Mouse (Mus musculus) limb, embryonic 11.5 days (tissue): ENCODE measurements around the gene Gm7876. TPM values are rescaled to one million over a fixed set of nuclear protein-coding genes. Genes with fewer than 3 reads are reported as not detected.
"Not testable (repeated sequence)": the region's sequence is repeated elsewhere in the genome, so short reads cannot be mapped to it uniquely, and the experiment has no call there.

ENCODE experiments used
- ATAC-seq: fragments of 200-750 bp; cut with Nextera tagmentation; 2 replicates; pipeline ENCODE4 v1.8.0; 2017; ENCODE audit warnings: low read depth; ENCODE audit not compliant: insufficient number of reproducible peaks, low FRiP score, low TSS enrichment
- DNase-seq: peaks from one replicate; pipeline ENCODE4 v3.0.0-alpha.2; 2015; ENCODE audit warnings: low spot score
- H3K27ac ChIP-seq: fragments of 300-500 bp; sonication (generic); replicated peaks from 2 replicates; pipeline ENCODE4 v1.5.1; 2014; ENCODE audit warnings: low read depth, mild to moderate bottlenecking, low read length
- H3K27me3 ChIP-seq: fragments of 300-500 bp; sonication (generic); 2 replicates; pipeline ENCODE4 v1.6.1; 2014; ENCODE audit warnings: mild to moderate bottlenecking, low read length, mixed read lengths; ENCODE audit not compliant: control insufficient read depth, insufficient read depth
- H3K36me3 ChIP-seq: fragments of 300-500 bp; sonication (generic); 2 replicates; pipeline ENCODE4 v1.6.1; 2014; ENCODE audit warnings: mild to moderate bottlenecking, low read length, moderate library complexity, mixed read lengths; ENCODE audit not compliant: control insufficient read depth, insufficient read depth
- H3K4me1 ChIP-seq: fragments of 300-500 bp; sonication (generic); 2 replicates; pipeline ENCODE4 v1.6.1; 2014; ENCODE audit warnings: low read length, mixed read lengths; ENCODE audit not compliant: control insufficient read depth, insufficient read depth
- H3K4me2 ChIP-seq: fragments of 300-500 bp; sonication (generic); 2 replicates; pipeline ENCODE4 v1.6.1; 2014; ENCODE audit warnings: low read depth, mild to moderate bottlenecking, moderate library complexity; ENCODE audit not compliant: severe bottlenecking
- H3K4me3 ChIP-seq: fragments of 300-500 bp; sonication (generic); 2 replicates; pipeline ENCODE4 v1.5.1; 2014; ENCODE audit warnings: low read depth, low read length
- H3K9ac ChIP-seq: fragments of 300-500 bp; sonication (generic); 2 replicates; pipeline ENCODE4 v1.6.1; 2014; ENCODE audit warnings: mild to moderate bottlenecking, low read length
- H3K9me3 ChIP-seq: fragments of 300-500 bp; sonication (generic); 2 replicates; pipeline ENCODE4 v1.6.1; 2016; ENCODE audit warnings: low read length; ENCODE audit not compliant: control insufficient read depth
- WGBS: fragments of 180-500 bp; shearing (Covaris S2); extraction: QIAGEN DNeasy Blood & Tissue Kit; methylation state at CpG from one replicate; pipeline ENCODE4 v1.1.7; 2014; 5-methylcytosine and 5-hydroxymethylcytosine counted together
- polyA plus RNA-seq: library from polyadenylated mRNA; unstranded; fragments of >200 nt; fragmentation: Nextera tagmentation; extraction: Ambion mirVana; gene quantifications from 2 replicates; pipeline ENCODE4 v1.2.1, GENCODE M21; 2014

Gm7876 gene
- not detected in 2 replicates for polyA plus RNA-seq

DNA sequence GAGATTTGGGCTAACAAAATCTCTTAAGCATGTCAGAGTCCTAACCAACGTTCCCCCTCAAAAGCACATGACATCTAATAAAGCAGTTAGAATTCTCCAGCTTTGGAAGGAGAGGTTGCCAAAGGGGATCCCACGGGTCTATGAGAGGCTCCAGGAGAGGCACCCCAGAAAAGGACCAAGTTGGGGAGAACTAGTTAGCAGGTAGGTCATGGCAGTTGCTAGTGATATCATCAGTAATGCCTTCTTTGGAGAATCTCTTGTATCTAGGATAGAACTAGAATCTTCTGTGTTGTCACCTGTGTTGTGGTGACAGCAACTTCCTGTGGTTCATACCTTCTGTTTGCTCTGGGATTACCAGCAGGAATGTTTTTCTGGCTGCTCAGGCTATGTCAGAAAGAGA lies at the start of gene Gm7876:
TSS of gene Gm7876 (plus strand) at position 301 of the 400 bp plus-strand sequence.
- H3K9ac ChIP-seq, H3K4me2 ChIP-seq, H3K27ac ChIP-seq, H3K36me3 ChIP-seq, H3K4me1 ChIP-seq, H3K27me3 ChIP-seq, H3K4me3 ChIP-seq, DNase-seq, H3K9me3 ChIP-seq, ATAC-seq: not testable (repeated sequence)
- WGBS, result 73% methylated on average over 1 of the region's 2 CpGs

DNA sequence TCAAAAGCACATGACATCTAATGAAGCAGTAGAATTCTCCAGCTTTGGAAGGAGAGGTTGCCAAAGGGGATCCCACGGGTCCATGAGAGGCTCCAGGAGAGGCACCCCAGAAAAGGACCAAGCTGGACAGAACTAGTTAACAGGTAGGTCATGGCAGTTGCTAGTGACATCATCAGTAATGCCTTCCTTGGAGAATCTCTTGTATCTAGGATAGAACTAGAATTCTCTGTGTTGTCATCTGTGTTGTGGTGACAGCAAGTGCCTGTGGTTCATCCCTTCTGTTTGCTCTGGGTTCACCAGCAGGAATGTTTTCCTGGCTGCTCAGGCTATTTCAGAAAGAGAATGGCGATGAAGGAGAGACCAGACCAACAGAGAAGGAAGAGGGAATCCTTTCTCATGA lies 45.1 kb upstream of the Gm7876 start, which contains the start of gene Gm3239:
TSS of gene Gm3239 (plus strand) at position 301 of the 400 bp plus-strand sequence.
- not testable (repeated sequence) for DNase-seq, H3K9me3 ChIP-seq, H3K4me3 ChIP-seq, H3K9ac ChIP-seq, H3K27ac ChIP-seq, H3K36me3 ChIP-seq, H3K4me1 ChIP-seq, ATAC-seq, H3K27me3 ChIP-seq, H3K4me2 ChIP-seq
- WGBS, result no CpG with 5 or more reads among the region's 2 CpGs

DNA sequence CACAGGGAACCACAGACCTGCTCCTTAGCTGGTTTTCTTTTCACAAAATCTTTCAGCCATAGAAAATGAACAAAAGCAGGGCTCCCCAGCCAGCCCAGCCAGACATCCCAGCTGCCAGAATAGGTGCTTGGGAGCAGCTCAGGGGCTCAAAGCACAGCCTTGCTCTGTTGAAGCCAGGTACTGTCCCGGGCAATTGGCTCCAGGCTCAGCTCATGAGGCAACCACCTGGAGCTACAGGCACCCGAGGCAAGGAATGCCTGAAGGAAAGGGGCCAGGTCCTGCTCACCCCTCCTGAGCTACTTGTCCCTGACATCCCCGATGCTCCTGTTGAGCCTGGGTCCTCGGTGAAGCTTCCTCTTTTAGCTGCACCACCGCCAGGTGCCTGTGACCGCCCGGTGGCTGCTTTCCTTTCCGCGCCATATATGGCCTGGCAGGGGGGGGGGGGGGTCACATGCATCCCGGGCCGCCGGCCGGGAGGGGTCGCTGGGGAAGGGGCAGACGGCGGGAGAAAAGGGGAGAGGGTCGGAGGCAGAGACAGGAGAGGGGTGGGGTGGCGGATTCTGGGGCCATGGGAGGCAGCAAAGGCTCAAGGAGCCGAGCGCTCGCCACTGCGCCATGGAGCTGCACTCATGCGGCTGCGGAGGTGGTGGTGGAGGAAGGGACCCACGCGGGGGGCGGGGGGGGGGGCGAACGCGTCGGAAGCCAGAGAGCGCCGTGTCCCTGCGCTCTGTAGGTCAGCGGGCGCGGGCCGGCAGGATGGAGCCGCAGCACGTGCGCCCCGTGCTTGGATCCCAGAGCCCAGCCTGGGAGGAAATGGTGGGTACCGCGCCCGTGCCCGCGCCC lies 17.2 kb downstream of the Gm7876 start, which contains the start of gene Gm3252:
TSS of gene Gm3252 (plus strand) at position 738 of the 843 bp plus-strand sequence.
- not testable (repeated sequence) for ATAC-seq, H3K9me3 ChIP-seq, H3K27ac ChIP-seq, H3K27me3 ChIP-seq, H3K9ac ChIP-seq, H3K4me1 ChIP-seq, H3K36me3 ChIP-seq
- 0% methylated on average over 3 of the region's 47 CpGs for WGBS
- Histone ChIP-seq H3K4me3 (peak within 1 kb of the TSS; percentile 14), H3K4me2 (peak within 1 kb of the TSS; percentile 20)
- DNase-seq, result peak; percentile 10

Other genes starting within 250 kb of the Gm7876 start
- gene Gm3182, start 227.5 kb upstream of the Gm7876 start, polyA plus RNA-seq, result not detected in 2 replicates
- not detected in 2 replicates for gene Gm3047, start 153.8 kb upstream of the Gm7876 start, polyA plus RNA-seq
- gene Gm8159, start 76.9 kb upstream of the Gm7876 start, polyA plus RNA-seq, result not detected in 2 replicates
- not detected in 2 replicates for gene Gm3239, start 45.0 kb upstream of the Gm7876 start, polyA plus RNA-seq
- 0.15 and 0.16 TPM in 2 replicates for gene Gm3252, start 17.5 kb downstream of the Gm7876 start, polyA plus RNA-seq
- gene Gm9602, start 67.1 kb downstream of the Gm7876 start, polyA plus RNA-seq, result not detected in 2 replicates
- not detected in 2 replicates for gene Gm3269, start 128.9 kb downstream of the Gm7876 start, polyA plus RNA-seq
- 0.31 and 0.58 TPM in 2 replicates for gene Gm3264, start 146.3 kb downstream of the Gm7876 start, polyA plus RNA-seq
- not detected in 2 replicates for gene Gm3278, start 183.2 kb downstream of the Gm7876 start, polyA plus RNA-seq